Mouse (Mus musculus): ENCODE measurements around the gene Fam131c. TPM values are rescaled to one million over a fixed set of nuclear protein-coding genes. Genes with fewer than 3 reads are reported as not detected.

Fam131c gene
- polyA plus RNA-seq, 1 experiment = not detected

GRCm38 (mm10) chr4:141387093-141387784 lies 19.2 kb downstream of the Fam131c start:
- TF ChIP-seq GATA1 (IDR thresholded peaks at IDR 0.05; ENCODE audit: low read length) = no peak

GRCm38 (mm10) chr4:141387933-141388332 lies 19.9 kb downstream of the Fam131c start:
- no peak for TF ChIP-seq GATA1 (IDR thresholded peaks at IDR 0.05; ENCODE audit: low read length)

DNA sequence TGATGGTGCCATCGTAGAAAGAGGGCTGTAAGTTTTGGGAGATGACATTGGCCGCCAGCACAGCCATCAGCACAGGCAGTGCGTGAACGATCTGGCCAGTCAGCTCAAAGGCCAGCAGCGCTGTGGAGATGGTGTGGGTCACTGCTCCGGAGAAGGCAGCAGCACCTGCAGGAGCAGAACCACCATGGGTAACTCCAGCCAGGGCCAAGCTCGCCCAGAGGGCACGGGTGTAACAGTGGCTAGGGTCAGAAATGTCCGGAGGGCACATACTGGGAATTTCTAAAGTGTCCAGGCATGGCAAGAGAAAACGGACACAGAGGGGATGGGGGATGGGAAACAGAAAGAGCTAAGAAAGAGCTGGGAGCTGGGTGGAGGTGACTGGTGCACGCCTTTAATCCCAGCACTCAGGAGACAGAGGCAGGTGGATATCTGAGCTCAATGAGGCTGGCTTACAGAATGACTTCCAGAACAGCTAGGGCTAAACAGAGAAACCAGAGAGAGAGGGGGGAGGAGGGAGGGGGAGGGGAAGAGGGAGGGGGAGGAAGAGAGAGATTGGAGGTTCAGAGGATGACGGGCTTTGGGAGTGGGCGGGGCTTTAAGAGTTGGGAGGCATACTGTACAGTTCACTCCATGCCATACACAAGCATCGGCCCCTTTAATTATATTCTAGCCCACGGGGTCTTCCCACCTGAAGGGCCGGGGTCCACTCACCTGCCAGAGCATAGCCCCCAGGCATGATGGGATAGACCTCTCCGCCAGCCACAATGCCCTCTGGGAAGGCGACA lies 21.5 kb downstream of the Fam131c start:
- no peak for TF ChIP-seq GATA1 (IDR thresholded peaks at IDR 0.05; ENCODE audit: low read length)

GRCm38 (mm10) chr4:141391293-141391692 lies 23.3 kb downstream of the Fam131c start:
- TF ChIP-seq GATA1 (IDR thresholded peaks at IDR 0.05; ENCODE audit: low read length) = no peak

- TF ChIP-seq GATA1 (IDR thresholded peaks at IDR 0.05; ENCODE audit: low read length) = no peak
These were observed 26.7 kb downstream of the Fam131c start for GRCm38 (mm10) chr4:141394751-141395150.

- TF ChIP-seq GATA1 (IDR thresholded peaks at IDR 0.05; ENCODE audit: low read length) = no peak
These were observed 29.8 kb downstream of the Fam131c start for GRCm38 (mm10) chr4:141397861-141398260.

GRCm38 (mm10) chr4:141398545-141398944 lies 30.5 kb downstream of the Fam131c start, which contains the start of gene Clcnka:
Gene Clcnka, minus strand, starts transcription at chr4:141398724.
- TF ChIP-seq GATA1 (IDR thresholded peaks at IDR 0.05; ENCODE audit: low read length) = no peak

GRCm38 (mm10) chr4:141400171-141400570 lies 32.2 kb downstream of the Fam131c start:
- TF ChIP-seq GATA1 (IDR thresholded peaks at IDR 0.05; ENCODE audit: low read length) = no peak

DNA sequence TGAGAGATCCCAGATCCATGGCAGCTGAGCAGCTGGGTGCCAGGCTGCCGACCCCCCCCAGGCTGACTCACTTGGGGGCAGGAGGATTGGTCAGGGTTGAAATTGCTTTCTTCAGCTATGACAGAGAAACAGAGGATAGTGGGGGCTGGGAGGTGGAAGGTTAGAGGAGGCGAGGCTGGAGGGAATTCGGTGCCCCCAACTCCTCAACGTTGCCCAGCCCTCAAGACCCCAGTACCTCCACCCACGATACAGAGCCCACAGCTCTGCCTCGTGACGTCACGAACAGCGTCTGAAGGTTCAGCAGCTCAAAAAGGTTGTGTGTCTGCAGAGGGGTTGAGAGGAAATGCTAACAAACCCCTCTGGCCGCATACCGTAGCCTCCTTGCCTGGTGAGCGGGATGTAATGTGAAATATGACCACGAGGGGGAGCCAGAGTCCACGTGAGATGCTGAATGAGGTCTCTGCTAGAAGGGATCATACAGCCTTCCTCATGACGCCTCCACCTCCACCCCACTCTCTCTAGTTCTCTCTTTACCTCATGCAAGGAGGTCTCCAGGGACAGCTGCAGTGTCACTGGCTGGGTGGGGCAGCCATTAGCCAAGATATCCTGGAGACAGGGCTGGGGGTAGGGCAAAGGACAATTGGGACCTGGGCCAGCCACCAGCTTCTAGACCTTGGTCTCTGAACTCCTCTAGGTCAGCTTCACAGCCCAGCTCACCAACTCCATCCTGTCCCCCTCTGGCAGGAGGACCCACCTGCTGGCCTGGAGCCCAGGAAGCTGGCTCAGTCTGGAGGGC lies 36.7 kb downstream of the Fam131c start:
- no peak for TF ChIP-seq GATA1 (IDR thresholded peaks at IDR 0.05; ENCODE audit: low read length)

GRCm38 (mm10) chr4:141405314-141405622 lies 37.2 kb downstream of the Fam131c start:
- TF ChIP-seq GATA1 (IDR thresholded peaks at IDR 0.05; ENCODE audit: low read length) = no peak

- TF ChIP-seq GATA1 (IDR thresholded peaks at IDR 0.05; ENCODE audit: low read length) = no peak
These were observed 38.7 kb downstream of the Fam131c start for GRCm38 (mm10) chr4:141406516-141407299.

GRCm38 (mm10) chr4:141408577-141408976 lies 40.6 kb downstream of the Fam131c start:
- no peak for TF ChIP-seq GATA1 (IDR thresholded peaks at IDR 0.05; ENCODE audit: low read length)

DNA sequence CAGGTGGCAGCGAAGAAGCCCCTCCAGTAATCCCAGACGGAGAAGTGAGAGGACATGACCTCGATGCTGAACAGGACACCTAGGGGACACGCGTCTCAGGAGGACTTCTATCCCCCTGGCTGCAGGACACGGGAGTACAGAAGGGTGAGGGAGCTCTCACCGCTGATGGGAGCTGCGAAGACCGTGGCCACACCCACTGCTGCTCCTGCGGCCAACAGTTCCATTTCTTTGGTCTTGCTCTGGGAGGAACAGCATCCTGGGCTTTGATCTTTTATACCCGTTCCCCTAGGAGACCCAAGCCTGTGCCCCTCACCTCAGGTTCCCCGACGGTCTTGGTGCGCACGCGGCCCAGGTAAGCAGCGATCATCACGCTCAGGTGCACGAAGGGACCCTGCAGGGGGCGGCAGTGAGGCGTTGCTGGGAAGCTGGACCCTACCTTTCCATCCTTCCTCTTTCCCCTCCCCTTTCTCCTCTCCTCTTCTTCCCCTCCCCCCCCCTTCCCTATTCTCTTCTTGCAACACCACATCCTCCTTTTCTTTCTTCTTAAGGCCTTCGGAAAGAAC lies 43.5 kb downstream of the Fam131c start:
- TF ChIP-seq GATA1 (IDR thresholded peaks at IDR 0.05; ENCODE audit: low read length) = no peak

- TF ChIP-seq GATA1 (IDR thresholded peaks at IDR 0.05; ENCODE audit: low read length) = no peak
These were observed 47.9 kb downstream of the Fam131c start, which contains the start of gene Clcnkb for GRCm38 (mm10) chr4:141415924-141416323. Gene Clcnkb, minus strand, starts transcription at chr4:141416014.
